Mouse (Mus musculus) thymus, postnatal 25 days (tissue): ENCODE measurements around the gene 4930404H24Rik.

Experiments
- DNase-seq: peaks from one replicate; pipeline ENCODE4 v3.0.0; 2022

4930404H24Rik gene

DNA sequence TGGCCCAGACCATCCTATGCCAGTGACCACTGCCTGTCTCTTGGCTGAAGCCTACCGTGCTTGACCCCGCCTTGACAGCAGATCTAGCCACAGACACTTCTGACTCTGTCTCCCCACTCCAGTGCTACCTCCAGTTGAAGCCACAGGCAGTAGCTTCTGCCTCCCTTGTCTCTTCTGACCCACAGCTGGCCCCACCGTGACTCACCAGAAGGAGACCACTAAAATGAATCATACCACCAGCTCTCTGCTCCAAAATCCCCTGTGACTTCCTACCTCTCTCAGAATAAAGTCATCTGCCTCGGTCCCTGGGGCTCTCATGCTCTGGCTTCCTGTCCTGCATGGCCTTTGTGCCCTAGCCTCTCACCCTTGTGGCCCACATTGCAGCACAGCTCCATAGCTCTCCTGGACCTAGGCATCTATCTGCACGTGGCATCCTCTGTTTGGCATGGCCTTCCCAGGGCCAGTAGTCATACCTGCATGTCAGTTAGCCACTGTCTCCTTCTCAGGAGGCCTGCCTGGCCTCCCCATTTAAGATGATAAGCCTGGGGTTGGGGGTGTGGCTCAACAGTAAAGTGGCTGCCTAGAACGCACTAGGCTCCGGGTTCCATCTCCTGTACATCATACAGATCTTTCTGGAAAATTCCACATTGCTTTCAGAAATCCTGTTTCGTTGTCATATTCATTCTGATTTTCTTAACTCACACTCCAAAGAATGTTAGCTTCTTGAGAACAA lies 50.5 kb downstream of the 4930404H24Rik start:
- no peak for DNase-seq
